Mouse (Mus musculus) lung, postnatal 0 days (tissue): ENCODE measurements at regions not wholly inside any gene's neighbourhood (a gene's known extent, or its start where the extent isn't known, plus 50 kb on each side); places are given as distances from the start of the nearest gene placed in this dataset.

Experiments used
- ATAC-seq: fragments of 200-750 bp; cut with Nextera tagmentation; 2 replicates; pipeline ENCODE4 v1.8.0; 2017; ENCODE audit warnings: moderate library complexity
- DNase-seq: peaks from one replicate; pipeline ENCODE4 v3.0.0-alpha.2; 2016; ENCODE audit warnings: low spot score
- H3K27ac ChIP-seq: fragments of 300-500 bp; sonication (generic); 2 replicates; pipeline ENCODE4 v1.5.1; 2014; ENCODE audit warnings: antibody characterized with exemption, mild to moderate bottlenecking, low read length, mixed read lengths
- H3K27me3 ChIP-seq: fragments of 300-500 bp; sonication (generic); replicated peaks from 2 replicates; pipeline ENCODE4 v1.6.1; 2014; ENCODE audit warnings: low read length, mixed read lengths; ENCODE audit not compliant: insufficient read depth
- H3K36me3 ChIP-seq: fragments of 300-500 bp; sonication (generic); 2 replicates; pipeline ENCODE4 v1.6.1; 2014; ENCODE audit warnings: low read length, mixed read lengths; ENCODE audit not compliant: insufficient read depth
- H3K4me1 ChIP-seq: fragments of 300-500 bp; sonication (generic); 2 replicates; pipeline ENCODE4 v1.6.1; 2014; ENCODE audit warnings: antibody characterized with exemption, low read depth, low read length, mixed read lengths; ENCODE audit not compliant: insufficient read depth
- H3K4me2 ChIP-seq: fragments of 300-500 bp; sonication (generic); replicated peaks from 2 replicates; pipeline ENCODE4 v1.6.1; 2014; ENCODE audit warnings: low read depth, mild to moderate bottlenecking, low read length, moderate library complexity, mixed read lengths
- H3K4me3 ChIP-seq: fragments of 300-500 bp; sonication (generic); 2 replicates; pipeline ENCODE4 v1.5.1; 2014; ENCODE audit warnings: low read depth, low read length
- H3K9ac ChIP-seq: fragments of 300-500 bp; sonication (generic); replicated peaks from 2 replicates; pipeline ENCODE4 v1.6.1; 2014; ENCODE audit warnings: low read depth, mild to moderate bottlenecking
- H3K9me3 ChIP-seq: fragments of 300-500 bp; sonication (generic); 2 replicates; pipeline ENCODE4 v1.6.1; 2016; ENCODE audit warnings: low read length, mixed read lengths
- CTCF ChIP-seq: IDR thresholded peaks from 2 replicates; pipeline ENCODE4 v1.5.1; 2016; ENCODE audit warnings: antibody characterized with exemption, mild to moderate bottlenecking
- EP300 ChIP-seq: IDR thresholded peaks from 2 replicates; pipeline ENCODE4 v1.6.1; 2016; ENCODE audit warnings: antibody characterized with exemption, mild to moderate bottlenecking, control low read depth
- WGBS: fragments of 180-500 bp; shearing (Covaris S2); extraction: QIAGEN DNeasy Blood & Tissue Kit; methylation state at CpG from one replicate; pipeline ENCODE4 v1.1.7; 2014; 5-methylcytosine and 5-hydroxymethylcytosine counted together

- ATAC-seq (no peak), DNase-seq (no peak)
- no peaks in the 10 kb centered on the region for H3K36me3 ChIP-seq
- no peaks in the 10 kb centered on the region for H3K4me1 ChIP-seq
- H3K9ac ChIP-seq: no peak overlapping the region
- 87% methylated on average over 19 of the region's 19 CpGs for WGBS
- no peak overlapping the region for H3K4me3 ChIP-seq
- H3K27ac ChIP-seq: no peak overlapping the region
- no peak overlapping the region for H3K4me2 ChIP-seq
- TF ChIP-seq CTCF (no peak), EP300 (no peak)
- H3K27me3 ChIP-seq: no peaks in the 10 kb centered on the region
- no peaks in the 10 kb centered on the region for H3K9me3 ChIP-seq
These were observed 167.0 kb upstream of the Sdk2 start for GRCm38 (mm10) chr11:114233636-114234541.

GRCm38 (mm10) chr11:114231841-114232240, 165.0 kb upstream of the Sdk2 start:
- Histone ChIP-seq H3K4me1 (no peaks in the 10 kb centered on the region), H3K27me3 (no peaks in the 10 kb centered on the region), H3K27ac (no peak overlapping the region), H3K9me3 (no peaks in the 10 kb centered on the region), H3K9ac (no peak overlapping the region), H3K36me3 (no peaks in the 10 kb centered on the region), H3K4me3 (no peak overlapping the region), H3K4me2 (no peak overlapping the region)
- WGBS: 75% methylated on average over 4 of the region's 4 CpGs
- DNase-seq (peak; percentile 41), ATAC-seq (no peak)
- TF ChIP-seq CTCF (no peak), EP300 (no peak)

GRCm38 (mm10) chr11:114229763-114230162, 162.9 kb upstream of the Sdk2 start:
- H3K27ac ChIP-seq: 0 out of 2 replicates have a peak overlapping the region, but pooled peaks have one; percentile 16
- peak; percentile 94 for DNase-seq

DNA sequence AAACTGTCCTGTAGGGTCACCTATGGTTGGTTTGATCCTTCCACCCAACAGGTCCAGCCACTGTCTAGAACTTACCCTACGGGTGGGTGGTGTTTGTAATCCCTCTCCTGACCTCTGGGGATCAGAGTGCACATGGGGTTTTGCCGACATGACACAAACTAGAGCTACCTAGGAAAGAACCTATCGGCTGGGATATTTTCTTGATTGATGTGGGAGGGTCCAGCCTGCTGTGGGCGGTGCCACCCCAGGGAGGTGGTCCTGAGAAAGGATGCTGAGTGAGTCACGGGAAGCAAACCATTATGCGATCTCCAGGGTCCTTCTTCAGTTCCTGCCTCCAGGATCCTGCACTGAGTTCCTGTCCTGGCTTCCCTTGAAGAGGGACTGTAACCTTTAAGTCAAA, 162.3 kb upstream of the Sdk2 start:
- ATAC-seq: no peak
- WGBS: 77% methylated on average over 6 of the region's 6 CpGs
- no peak overlapping the region for H3K4me2 ChIP-seq
- H3K36me3 ChIP-seq: no peaks in the 10 kb centered on the region
- 0 out of 2 replicates have a peak overlapping the region, but pooled peaks have one; percentile 16 for H3K27ac ChIP-seq
- H3K4me1 ChIP-seq: no peaks in the 10 kb centered on the region
- no peak overlapping the region for H3K9ac ChIP-seq
- no peak for TF ChIP-seq EP300
- no peak for TF ChIP-seq CTCF
- H3K9me3 ChIP-seq: no peaks in the 10 kb centered on the region
- DNase-seq: no peak
- no peak overlapping the region for H3K4me3 ChIP-seq
- no peaks in the 10 kb centered on the region for H3K27me3 ChIP-seq

More at GRCm38 (mm10) chr11:114229763-114230162, 162.9 kb upstream of the Sdk2 start:
- Histone ChIP-seq H3K4me2 (no peak overlapping the region), H3K36me3 (no peaks in the 10 kb centered on the region), H3K4me1 (no peaks in the 10 kb centered on the region), H3K4me3 (no peak overlapping the region), H3K9ac (no peak overlapping the region), H3K9me3 (no peaks in the 10 kb centered on the region), H3K27me3 (no peaks in the 10 kb centered on the region)
- TF ChIP-seq EP300: peak; percentile 86
- no peak for TF ChIP-seq CTCF
- 27% methylated on average over 8 of the region's 8 CpGs for WGBS
- ATAC-seq: peak; percentile 89

DNA sequence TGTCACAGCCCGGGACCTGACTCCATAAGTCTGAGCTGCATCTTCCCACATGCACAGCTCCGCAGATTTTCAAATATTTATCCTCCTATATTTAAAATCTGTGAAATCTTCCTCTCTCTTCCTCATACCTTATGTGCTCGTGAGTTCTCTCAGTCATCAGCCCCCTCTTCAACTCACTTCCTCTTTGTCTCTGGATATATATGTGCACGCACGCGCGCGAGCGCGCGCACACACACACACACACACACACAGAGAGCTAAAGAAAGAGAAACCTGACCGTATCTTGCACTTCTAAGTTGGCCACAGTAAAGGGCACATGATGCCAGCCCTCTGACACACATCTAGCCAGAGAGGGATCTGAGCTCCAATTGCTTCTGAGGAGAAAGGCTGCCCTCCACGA, 159.7 kb upstream of the Sdk2 start:
- no peaks in the 10 kb centered on the region for H3K36me3 ChIP-seq
- ATAC-seq (no peak), DNase-seq (no peak)
- no peak overlapping the region for H3K4me3 ChIP-seq
- H3K27ac ChIP-seq: no peak overlapping the region
- H3K9ac ChIP-seq: no peak overlapping the region
- no peak overlapping the region for H3K4me2 ChIP-seq
- TF ChIP-seq CTCF (no peak), EP300 (no peak)
- no peaks in the 10 kb centered on the region for H3K9me3 ChIP-seq
- WGBS: 84% methylated on average over 13 of the region's 13 CpGs
- H3K27me3 ChIP-seq: no peaks in the 10 kb centered on the region
- H3K4me1 ChIP-seq: no peaks in the 10 kb centered on the region

- H3K27me3 ChIP-seq: no peaks in the 10 kb centered on the region
- H3K4me3 ChIP-seq: no peak overlapping the region
- no peaks in the 10 kb centered on the region for H3K4me1 ChIP-seq
- no peak overlapping the region for H3K9ac ChIP-seq
- H3K4me2 ChIP-seq: no peak overlapping the region
- DNase-seq (no peak), ATAC-seq (no peak)
- no peaks in the 10 kb centered on the region for H3K9me3 ChIP-seq
- no peaks in the 10 kb centered on the region for H3K36me3 ChIP-seq
- H3K27ac ChIP-seq: no peak overlapping the region
- no peak for TF ChIP-seq EP300
- TF ChIP-seq CTCF: no peak
- WGBS: 83% methylated on average over 2 of the region's 2 CpGs
These were observed 157.9 kb upstream of the Sdk2 start for GRCm38 (mm10) chr11:114224706-114225105.
